Mouse (Mus musculus) Muller cell, postnatal 12 days (primary cell): ENCODE results near the gene Rinl.
A peak's percentile ranks its signal among the peaks of the same experiment; 100 is the strongest.

Experiments used
- DNase-seq: peaks from one replicate; pipeline ENCODE4 v3.0.0-alpha.2; 2015; ENCODE audit errors: inconsistent ontology term

The Rinl gene

GRCm38 (mm10) chr7:28788307-28789195, at the start of gene Rinl:
Gene Rinl (plus strand): TSS chr7:28788969.
- no peak for DNase-seq

- no peak for DNase-seq
Observed at GRCm38 (mm10) chr7:28739829-28740228, 48.9 kb upstream of the Rinl start.

GRCm38 (mm10) chr7:28740949-28741348, 47.8 kb upstream of the Rinl start:
- no peak for DNase-seq

GRCm38 (mm10) chr7:28741368-28741708, 47.4 kb upstream of the Rinl start:
- no peak for DNase-seq

- peak; percentile 99 for DNase-seq
Observed at GRCm38 (mm10) chr7:28741709-28742438, 46.9 kb upstream of the Rinl start, which contains the start of the genes Mrps12 and Sars2. Gene Mrps12 (minus strand): TSS chr7:28741820. Gene Sars2 (plus strand): TSS chr7:28741992.

GRCm38 (mm10) chr7:28749935-28750334, 38.8 kb upstream of the Rinl start:
- no peak for DNase-seq

- DNase-seq = no peak
Observed at GRCm38 (mm10) chr7:28756079-28756478, 32.7 kb upstream of the Rinl start, which contains the start of gene Ccer2. Gene Ccer2 (plus strand): TSS chr7:28756174.

GRCm38 (mm10) chr7:28758623-28759022, 30.1 kb upstream of the Rinl start:
- DNase-seq = no peak

GRCm38 (mm10) chr7:28761907-28762306, 26.9 kb upstream of the Rinl start:
- DNase-seq = no peak

GRCm38 (mm10) chr7:28765211-28765610, 23.6 kb upstream of the Rinl start:
- no peak for DNase-seq

- DNase-seq = peak; percentile 98
Observed at GRCm38 (mm10) chr7:28766173-28766879, 22.4 kb upstream of the Rinl start, which contains the start of gene Sirt2. Gene Sirt2 (plus strand): TSS chr7:28766735.

- DNase-seq = peak; percentile 30
Observed at GRCm38 (mm10) chr7:28766910-28767309, 21.9 kb upstream of the Rinl start.

- DNase-seq = no peak
Observed at GRCm38 (mm10) chr7:28767462-28767965, 21.3 kb upstream of the Rinl start, which contains the start of gene Nfkbib. Gene Nfkbib (minus strand): TSS chr7:28767512.

- DNase-seq = no peak
Observed at GRCm38 (mm10) chr7:28769414-28769958, 19.3 kb upstream of the Rinl start.

GRCm38 (mm10) chr7:28770309-28770708, 18.5 kb upstream of the Rinl start:
- DNase-seq = no peak

GRCm38 (mm10) chr7:28771867-28772266, 16.9 kb upstream of the Rinl start:
- DNase-seq = peak; percentile 22

- DNase-seq = no peak
Observed at GRCm38 (mm10) chr7:28773163-28773562, 15.6 kb upstream of the Rinl start.

GRCm38 (mm10) chr7:28774164-28774563, 14.6 kb upstream of the Rinl start:
- peak; percentile 21 for DNase-seq

GRCm38 (mm10) chr7:28775129-28775528, 13.6 kb upstream of the Rinl start:
- no peak for DNase-seq

- no peak for DNase-seq
Observed at GRCm38 (mm10) chr7:28778825-28779224, 9.9 kb upstream of the Rinl start.

- peak; percentile 87 for DNase-seq
Observed at GRCm38 (mm10) chr7:28780067-28780658, 8.6 kb upstream of the Rinl start.
